Mouse (Mus musculus) small intestine, adult 2 months (tissue): Measurements from ENCODE around the gene Vps26c.

Source experiments
- CTCF ChIP-seq: fragments of 200-500 bp; IDR thresholded peaks from 2 replicates; pipeline ENCODE4 v1.5.1; 2012; ENCODE audit warnings: low read depth, mild to moderate bottlenecking, control low read depth, inconsistent platforms, low read length, moderate library complexity, mixed read lengths; ENCODE audit not compliant: insufficient replicate concordance, insufficient read length; ENCODE audit errors: extremely low read depth
- POLR2A ChIP-seq: fragments of 200-500 bp; IDR thresholded peaks from 2 replicates; pipeline ENCODE4 v1.6.1; 2012; ENCODE audit warnings: low read depth, mild to moderate bottlenecking, control low read depth, inconsistent platforms, low read length, moderate library complexity

GRCm38 (mm10) chr16:94508769-94509168, 17.9 kb downstream of the Vps26c start:
- TF ChIP-seq POLR2A (no peak), CTCF (no peak)
